Mouse (Mus musculus): ENCODE measurements around the gene Samd3. TPM values are rescaled to one million over a fixed set of nuclear protein-coding genes. Genes with fewer than 3 reads are reported as not detected.

Samd3 gene
- polyA plus RNA-seq, 1 experiment from 2014 or later, result 0.47 TPM

GRCm38 (mm10) chr10:26314327-26314726 lies 84.8 kb downstream of the Samd3 start:
- H3K27me3 ChIP-seq, result no peaks in the 10 kb centered on the region
- no peak overlapping the region for H3K9ac ChIP-seq
- H3K36me3 ChIP-seq, result peaks cover 47% of the 10 kb centered on the region
- ATAC-seq (ENCODE audit: insufficient number of reproducible peaks, insufficient read depth, low FRiP score, low TSS enrichment), result no peak
- WGBS, result 54% methylated on average over 15 of the region's 15 CpGs
- H3K27ac ChIP-seq, result no peak overlapping the region
- H3K9me3 ChIP-seq, result no peaks in the 10 kb centered on the region
- no peak overlapping the region for H3K4me3 ChIP-seq
- no peaks in the 10 kb centered on the region for H3K4me1 ChIP-seq
- no peak overlapping the region for H3K4me2 ChIP-seq (replicated peaks)

- no peaks in the 10 kb centered on the region for H3K4me1 ChIP-seq
- H3K9me3 ChIP-seq, result no peaks in the 10 kb centered on the region
- no peak for ATAC-seq (ENCODE audit: insufficient number of reproducible peaks, insufficient read depth, low FRiP score, low TSS enrichment)
- H3K27ac ChIP-seq, result no peak overlapping the region
- no peaks in the 10 kb centered on the region for H3K27me3 ChIP-seq
- H3K4me2 ChIP-seq (replicated peaks), result no peak overlapping the region
- peaks cover 39% of the 10 kb centered on the region for H3K36me3 ChIP-seq
- WGBS, result 90% methylated on average over 4 of the region's 4 CpGs
- H3K4me3 ChIP-seq, result no peak overlapping the region
- no peak overlapping the region for H3K9ac ChIP-seq
Measured at GRCm38 (mm10) chr10:26320679-26321078, 91.2 kb downstream of the Samd3 start.

Other genes with a start within 250 kb of the Samd3 start
- gene Gm9767, start 151.5 kb upstream of the Samd3 start, polyA plus RNA-seq (2016; fragmentation: Nextera tagmentation; extraction: Ambion mirVana), result 0.60 and 0.99 TPM in 2 replicates
- gene Tmem200a, start 150.7 kb upstream of the Samd3 start, polyA plus RNA-seq (2016; fragmentation: Nextera tagmentation; extraction: Ambion mirVana), result 17.7 and 20.9 TPM in 2 replicates
- gene L3mbtl3, start 146.3 kb downstream of the Samd3 start, polyA plus RNA-seq (2016; fragmentation: Nextera tagmentation; extraction: Ambion mirVana), result 26.0 and 26.4 TPM in 2 replicates